Mouse (Mus musculus) cerebellum, adult 2 months (tissue): ENCODE results near the gene Fbxl5. TPM values are rescaled to one million over a fixed set of nuclear protein-coding genes. Genes with fewer than 3 reads are reported as not detected.

ENCODE experiments used
- DNase-seq, 2 experiments: peaks; one replicate each; pipeline ENCODE4 v3.0.0; 2021
- H3K27ac ChIP-seq: fragments of 200-500 bp; 2 replicates; pipeline ENCODE4 v1.5.1; 2012; ENCODE audit warnings: low read length, control low read depth, inconsistent platforms; ENCODE audit not compliant: insufficient read depth
- H3K27me3 ChIP-seq: fragments of 200-500 bp; 2 replicates; pipeline ENCODE4 v1.6.1; 2012; ENCODE audit warnings: inconsistent platforms, mild to moderate bottlenecking, low read length, moderate library complexity; ENCODE audit not compliant: control insufficient read depth, insufficient read depth
- H3K4me1 ChIP-seq: fragments of 200-500 bp; 2 replicates; pipeline ENCODE4 v1.6.1; 2011; ENCODE audit warnings: low read length; ENCODE audit not compliant: control insufficient read depth, insufficient read depth
- H3K4me3 ChIP-seq: fragments of 200-500 bp; replicated peaks from 2 replicates; pipeline ENCODE3; 2011; ENCODE audit warnings: mild to moderate bottlenecking, low read depth, low read length, control low read depth; ENCODE audit not compliant: insufficient read depth
- CTCF ChIP-seq: fragments of 200-500 bp; IDR thresholded peaks from 2 replicates; pipeline ENCODE4 v1.5.1; 2011; ENCODE audit warnings: low read depth, mild to moderate bottlenecking, control low read depth, low read length, moderate library complexity, borderline replicate concordance; ENCODE audit not compliant: insufficient read depth
- POLR2A ChIP-seq: fragments of 200-500 bp; IDR thresholded peaks from 2 replicates; pipeline ENCODE4 v1.6.1; 2011; ENCODE audit warnings: low read length, control low read depth, borderline replicate concordance; ENCODE audit not compliant: insufficient read depth
- WGBS: fragments of 180-500 bp; shearing (Covaris S2); methylation state at CpG from one replicate; pipeline ENCODE4 v1.1.7; 2018; 5-methylcytosine and 5-hydroxymethylcytosine counted together
- polyA plus RNA-seq: library from polyadenylated mRNA; depleted of rRNA; stranded (reverse); fragments of >200 nt; gene quantifications from 2 replicates; pipeline ENCODE4 v1.2.3, GENCODE M21; 2012

Fbxl5 gene
- polyA plus RNA-seq, 1 experiment, result 74.3 TPM

- 83% methylated on average over 2 of the region's 2 CpGs for WGBS
- DNase-seq, result no peak
- no peaks in the 10 kb centered on the region for H3K4me1 ChIP-seq
- H3K27ac ChIP-seq, result no peak overlapping the region
- no peak overlapping the region for H3K4me3 ChIP-seq
- H3K27me3 ChIP-seq, result no peaks in the 10 kb centered on the region
- no peak for TF ChIP-seq POLR2A
- TF ChIP-seq CTCF, result no peak
Measured at GRCm38 (mm10) chr5:43855769-43856168, 34.3 kb upstream of the Fbxl5 start.

GRCm38 (mm10) chr5:43853868-43854488 is 32.5 kb upstream of the Fbxl5 start:
- no peak overlapping the region for H3K27ac ChIP-seq
- no peaks in the 10 kb centered on the region for H3K27me3 ChIP-seq
- TF ChIP-seq CTCF, result no peak
- TF ChIP-seq POLR2A, result no peak
- no peak for DNase-seq
- no peak overlapping the region for H3K4me3 ChIP-seq
- 86% methylated on average over 7 of the region's 7 CpGs for WGBS
- no peaks in the 10 kb centered on the region for H3K4me1 ChIP-seq

DNA sequence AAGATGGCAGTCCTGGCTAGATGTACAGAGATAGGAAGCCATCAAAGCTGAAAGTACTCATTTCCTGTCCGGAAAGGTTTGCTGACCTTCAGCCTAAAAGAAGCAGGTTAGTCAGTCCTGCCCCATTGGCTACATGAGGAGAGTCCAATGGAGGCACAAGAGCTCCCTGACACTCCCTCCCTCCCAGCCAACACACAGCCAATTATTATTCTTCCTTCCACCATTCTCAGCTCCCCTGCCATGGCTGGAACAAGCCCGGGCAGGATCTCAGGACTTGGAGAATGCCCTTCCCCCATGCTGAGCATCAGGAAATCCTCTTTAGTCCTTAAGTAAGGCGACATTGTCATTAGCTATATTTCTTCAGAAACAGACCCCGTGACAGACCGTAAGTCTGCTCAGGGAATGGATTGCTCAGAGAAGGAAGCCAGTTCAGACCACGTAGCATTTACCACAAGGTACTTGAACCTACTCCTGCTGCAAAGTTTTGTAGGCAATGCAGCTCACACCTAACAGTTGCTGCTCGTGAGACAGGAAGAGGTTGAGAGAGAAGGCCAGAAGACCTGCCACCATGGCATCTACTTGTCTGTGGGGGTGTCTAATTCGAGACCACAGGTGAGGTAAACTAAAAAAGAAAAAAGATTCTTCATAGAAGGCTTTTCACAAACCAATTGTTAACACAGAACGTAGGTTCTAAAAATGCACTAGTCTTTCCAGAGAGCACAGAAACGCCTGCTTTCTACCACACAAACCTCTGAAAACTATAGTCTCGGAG is 31.8 kb upstream of the Fbxl5 start:
- TF ChIP-seq CTCF (no peak), POLR2A (no peak)
- Histone ChIP-seq H3K27me3 (no peaks in the 10 kb centered on the region), H3K4me3 (no peak overlapping the region), H3K27ac (no peak overlapping the region), H3K4me1 (no peaks in the 10 kb centered on the region)
- 80% methylated on average over 11 of the region's 11 CpGs for WGBS
- DNase-seq, result no peak

GRCm38 (mm10) chr5:43848275-43848674 is 26.8 kb upstream of the Fbxl5 start:
- 90% methylated on average over 3 of the region's 3 CpGs for WGBS
- TF ChIP-seq POLR2A (no peak), CTCF (no peak)

GRCm38 (mm10) chr5:43847555-43847954 is 26.1 kb upstream of the Fbxl5 start:
- H3K27me3 ChIP-seq, result no peaks in the 10 kb centered on the region
- H3K27ac ChIP-seq, result no peak overlapping the region
- no peak for TF ChIP-seq CTCF
- no peak for TF ChIP-seq POLR2A
- DNase-seq, result no peak
- no peak overlapping the region for H3K4me3 ChIP-seq
- H3K4me1 ChIP-seq, result no peaks in the 10 kb centered on the region

More at GRCm38 (mm10) chr5:43848275-43848674, 26.8 kb upstream of the Fbxl5 start:
- H3K27me3 ChIP-seq, result no peaks in the 10 kb centered on the region
- no peak overlapping the region for H3K4me3 ChIP-seq
- no peak overlapping the region for H3K27ac ChIP-seq
- H3K4me1 ChIP-seq, result no peaks in the 10 kb centered on the region
- no peak for DNase-seq

DNA sequence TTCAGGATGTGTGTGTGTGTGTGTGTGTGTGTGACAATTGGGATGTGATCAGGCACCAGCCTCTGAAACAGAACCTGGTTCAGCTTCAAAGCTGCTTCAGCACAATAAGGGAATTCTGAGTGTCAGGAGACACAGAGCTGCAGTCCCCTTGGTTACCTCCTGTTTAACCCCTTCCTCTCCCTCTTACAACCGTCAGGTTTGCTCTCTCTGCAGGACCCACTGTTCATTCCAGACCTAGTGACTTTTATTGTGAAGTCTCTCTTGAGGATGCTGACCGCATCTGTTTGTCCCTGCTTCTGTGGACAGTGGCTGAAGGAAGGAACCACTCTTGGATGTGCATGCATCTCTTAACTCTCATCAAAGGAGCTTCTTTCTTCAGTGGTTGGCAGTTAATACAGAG is 24.8 kb upstream of the Fbxl5 start:
- WGBS, result 34% methylated on average over 2 of the region's 2 CpGs
- Histone ChIP-seq H3K27ac (no peak overlapping the region), H3K4me3 (no peak overlapping the region), H3K27me3 (no peaks in the 10 kb centered on the region), H3K4me1 (no peaks in the 10 kb centered on the region)
- no peak for TF ChIP-seq POLR2A
- no peak for TF ChIP-seq CTCF
- no peak for DNase-seq

DNA sequence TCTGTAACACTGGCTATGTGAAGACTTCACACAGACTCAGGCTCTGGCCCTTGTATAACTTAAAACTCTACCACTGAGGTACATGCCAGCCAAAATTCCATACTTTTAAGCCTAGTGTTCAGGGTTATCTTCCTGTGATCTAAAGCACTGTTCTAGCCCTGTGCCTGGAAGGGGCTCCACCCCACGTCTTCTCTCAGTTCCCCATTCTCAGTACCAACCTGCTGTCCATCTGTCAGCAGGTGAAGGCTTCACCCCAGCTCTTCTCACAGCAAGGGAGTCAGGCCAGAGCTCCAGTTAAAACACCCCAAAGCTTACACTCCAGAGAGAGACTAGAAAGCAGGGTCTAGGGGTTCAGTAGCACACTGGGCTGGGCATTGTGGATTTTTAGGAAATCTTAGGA is 24.2 kb upstream of the Fbxl5 start:
- no peak overlapping the region for H3K4me3 ChIP-seq
- H3K27ac ChIP-seq, result no peak overlapping the region
- DNase-seq, result no peak
- H3K4me1 ChIP-seq, result no peaks in the 10 kb centered on the region
- WGBS, result 54% methylated on average over 1 of the region's 1 CpGs
- no peak for TF ChIP-seq CTCF
- TF ChIP-seq POLR2A, result no peak
- H3K27me3 ChIP-seq, result no peaks in the 10 kb centered on the region

DNA sequence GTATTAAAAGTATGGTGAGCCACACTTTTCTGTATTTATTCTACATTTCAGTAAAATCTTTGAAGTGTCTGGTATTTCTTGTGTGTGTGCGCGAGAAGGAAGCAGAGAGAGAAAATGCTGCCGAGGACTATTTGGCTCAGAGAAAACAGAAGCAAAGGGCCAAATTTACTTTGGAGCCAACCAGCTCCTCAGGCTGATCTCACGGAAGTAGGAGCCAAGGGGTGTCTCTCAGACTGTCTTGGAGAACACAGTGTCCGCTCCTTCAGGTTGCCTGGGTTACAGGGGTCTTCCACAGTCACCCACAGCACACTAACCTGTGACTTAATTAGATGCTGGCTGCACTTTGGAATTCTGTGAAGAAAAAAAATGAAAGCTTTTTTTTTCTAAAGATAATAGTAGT is 23.6 kb upstream of the Fbxl5 start:
- H3K27me3 ChIP-seq, result no peaks in the 10 kb centered on the region
- peak in 1 of 2 experiments; percentile 23 for DNase-seq
- no peaks in the 10 kb centered on the region for H3K4me1 ChIP-seq
- no peak overlapping the region for H3K27ac ChIP-seq
- no peak overlapping the region for H3K4me3 ChIP-seq
- no peak for TF ChIP-seq POLR2A
- TF ChIP-seq CTCF, result no peak
- 40% methylated on average over 5 of the region's 5 CpGs for WGBS
